Mouse (Mus musculus) adrenal gland, postnatal 14 days (tissue): ENCODE results near the gene Klhl22. TPM values are rescaled to one million over a fixed set of nuclear protein-coding genes. Genes with fewer than 3 reads are reported as not detected.

Experiments used
- DNase-seq: peaks from one replicate; pipeline ENCODE4 v3.0.0; 2021; ENCODE audit warnings: mixed read lengths
- total RNA-seq: library from RNA; stranded (reverse); gene quantifications from 2 replicates; pipeline ENCODE4 v1.2.3, GENCODE M21; 2021

The Klhl22 gene
- total RNA-seq, 1 experiment from 2014 or later, result 40.3 TPM

GRCm38 (mm10) chr16:17757756-17758155, 1.7 kb upstream of the Klhl22 start:
- DNase-seq, result no peak

GRCm38 (mm10) chr16:17758902-17759301, 516 bp upstream of the Klhl22 start:
- no peak for DNase-seq

- peak; percentile 77 for DNase-seq
These were observed 449 bp downstream of the Klhl22 start for GRCm38 (mm10) chr16:17759813-17760321.

GRCm38 (mm10) chr16:17760657-17761056, 1.2 kb downstream of the Klhl22 start:
- peak; percentile 66 for DNase-seq

GRCm38 (mm10) chr16:17761074-17761473, 1.7 kb downstream of the Klhl22 start:
- no peak for DNase-seq

GRCm38 (mm10) chr16:17764108-17764511, 4.7 kb downstream of the Klhl22 start:
- no peak for DNase-seq

GRCm38 (mm10) chr16:17768834-17769233, 9.4 kb downstream of the Klhl22 start:
- DNase-seq, result peak; percentile 46

GRCm38 (mm10) chr16:17771117-17771865, 11.9 kb downstream of the Klhl22 start:
- DNase-seq, result peak; percentile 44

GRCm38 (mm10) chr16:17776828-17777227, 17.4 kb downstream of the Klhl22 start:
- peak; percentile 44 for DNase-seq

GRCm38 (mm10) chr16:17778223-17778622, 18.8 kb downstream of the Klhl22 start:
- DNase-seq, result no peak

GRCm38 (mm10) chr16:17779692-17780091, 20.3 kb downstream of the Klhl22 start:
- no peak for DNase-seq

GRCm38 (mm10) chr16:17785337-17785736, 25.9 kb downstream of the Klhl22 start:
- no peak for DNase-seq

GRCm38 (mm10) chr16:17792728-17793127, 33.3 kb downstream of the Klhl22 start:
- no peak for DNase-seq

GRCm38 (mm10) chr16:17794047-17794446, 34.6 kb downstream of the Klhl22 start:
- no peak for DNase-seq

GRCm38 (mm10) chr16:17795643-17796042, 36.2 kb downstream of the Klhl22 start:
- no peak for DNase-seq

GRCm38 (mm10) chr16:17796519-17796918, 37.1 kb downstream of the Klhl22 start:
- no peak for DNase-seq

GRCm38 (mm10) chr16:17796971-17797811, 37.8 kb downstream of the Klhl22 start, which contains the start of gene Scarf2:
Gene Scarf2 (plus strand): TSS chr16:17797282.
- peak; percentile 60 for DNase-seq

GRCm38 (mm10) chr16:17797812-17798311, 38.4 kb downstream of the Klhl22 start:
- no peak for DNase-seq

GRCm38 (mm10) chr16:17798321-17799180, 39.1 kb downstream of the Klhl22 start:
- DNase-seq, result peak; percentile 55

GRCm38 (mm10) chr16:17799584-17799983, 40.2 kb downstream of the Klhl22 start:
- DNase-seq, result no peak

GRCm38 (mm10) chr16:17801777-17802455, 42.5 kb downstream of the Klhl22 start:
- DNase-seq, result no peak
